Mouse (Mus musculus) E14TG2a.4 (cell line): Measurements from ENCODE around the gene Gm42878.
A peak's percentile ranks its signal among the peaks of the same experiment; 100 is the strongest.

Experiments
- H3K27me3 ChIP-seq: 2 replicates; pipeline ENCODE4 v1.6.1; 2014; ENCODE audit warnings: low read length, control low read depth; ENCODE audit not compliant: insufficient read depth
- H3K36me3 ChIP-seq: 2 replicates; pipeline ENCODE4 v1.6.1; 2014; ENCODE audit warnings: low read length, control low read depth; ENCODE audit not compliant: insufficient read depth
- H3K4me1 ChIP-seq: replicated peaks from 2 replicates; pipeline ENCODE4 v1.6.1; 2014; ENCODE audit warnings: low read depth, low read length, control low read depth
- H3K4me3 ChIP-seq: replicated peaks from 2 replicates; pipeline ENCODE4 v1.5.1; 2014; ENCODE audit warnings: mild to moderate bottlenecking, low read length
- H3K9me3 ChIP-seq: 2 replicates; pipeline ENCODE4 v1.6.1; 2014; ENCODE audit warnings: low read length, control low read depth
- CTCF ChIP-seq: conservative IDR thresholded peaks from 2 replicates; pipeline ENCODE4 v1.5.1; 2014; ENCODE audit warnings: low read length
- NANOG ChIP-seq: IDR thresholded peaks from 2 replicates; pipeline ENCODE4 v1.6.1; 2014; ENCODE audit warnings: borderline replicate concordance, low read length, mixed read lengths
- POU5F1 ChIP-seq: IDR thresholded peaks from 2 replicates; pipeline ENCODE4 v1.6.1; 2014; ENCODE audit warnings: low read length, borderline replicate concordance

Gene Gm42878

DNA sequence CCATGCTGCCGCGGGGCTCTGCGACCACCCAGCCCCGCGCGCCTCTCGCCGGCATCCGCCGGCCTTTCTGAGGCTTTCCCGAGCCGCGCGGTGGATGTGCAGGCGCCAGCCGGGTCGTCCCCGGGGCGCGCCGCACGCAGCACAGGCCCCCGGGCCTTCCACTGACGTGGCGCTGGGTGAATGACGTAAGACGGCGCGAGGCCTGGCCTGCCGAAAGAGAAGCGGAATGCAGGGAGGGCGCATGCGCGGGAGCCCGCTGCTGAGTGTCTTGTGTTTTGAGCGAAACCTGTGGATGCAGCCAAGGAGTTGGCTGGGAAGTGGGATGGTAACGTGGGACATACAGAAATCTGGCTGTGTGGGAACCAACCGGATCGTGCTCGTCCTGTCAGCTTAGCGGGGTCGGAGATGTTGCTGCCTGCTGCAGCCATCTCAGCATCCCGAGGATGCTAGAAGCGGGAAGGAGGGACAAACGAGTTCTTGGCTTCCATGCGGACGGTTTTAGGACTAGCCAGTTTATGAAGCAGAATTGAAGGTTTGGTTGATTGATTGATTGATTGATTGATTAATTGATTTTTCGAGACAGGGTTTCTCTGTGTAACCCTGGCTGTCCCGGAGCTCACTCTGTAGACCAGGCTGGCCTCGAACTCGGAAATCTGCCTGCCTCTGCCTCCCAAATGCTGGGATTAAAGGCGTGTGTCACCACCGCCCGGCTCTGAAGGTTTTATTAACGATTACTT, 679 bp upstream of the Gm42878 start, which contains the start of gene Mapkapk5:
Mapkapk5 (minus strand) TSS at position 113 of the 737 bp plus-strand sequence.
- no peaks in the 10 kb centered on the region for H3K27me3 ChIP-seq
- no peaks in the 10 kb centered on the region for H3K9me3 ChIP-seq
- peaks cover 17% of the 10 kb centered on the region for H3K36me3 ChIP-seq
- TF ChIP-seq POU5F1, result no peak
- TF ChIP-seq NANOG, result no peak
- TF ChIP-seq CTCF, result no peak
- H3K4me1 ChIP-seq, result peaks cover 50% of the 10 kb centered on the region
- H3K4me3 ChIP-seq, result peak within 1 kb of the TSS; percentile 98

DNA sequence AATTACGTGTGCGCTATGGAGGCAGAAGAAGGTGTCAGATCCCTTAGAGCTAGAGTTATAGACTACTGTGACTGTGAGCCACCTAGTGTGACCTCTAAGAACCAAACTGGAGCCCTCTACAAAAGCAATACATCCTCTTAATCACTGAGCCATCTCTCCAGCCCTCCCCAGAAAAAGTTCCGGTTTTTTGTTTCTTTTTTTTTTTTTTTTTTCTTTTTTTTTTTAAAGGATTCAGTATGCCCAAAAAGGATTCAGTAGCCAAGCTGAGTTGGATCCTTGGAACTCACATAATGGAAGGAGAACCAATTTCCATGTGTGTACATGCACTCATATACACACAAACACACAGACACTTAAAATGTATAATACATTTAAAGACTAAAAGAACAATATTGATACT, 1.9 kb downstream of the Gm42878 start:
- no peak for TF ChIP-seq POU5F1
- TF ChIP-seq NANOG, result no peak
- 0 out of 2 replicates have a peak overlapping the region, but pooled peaks have one; percentile 17 for H3K4me3 ChIP-seq
- H3K27me3 ChIP-seq, result no peaks in the 10 kb centered on the region
- peaks cover 25% of the 10 kb centered on the region for H3K36me3 ChIP-seq
- peaks cover 76% of the 10 kb centered on the region for H3K4me1 ChIP-seq
- H3K9me3 ChIP-seq, result no peaks in the 10 kb centered on the region

DNA sequence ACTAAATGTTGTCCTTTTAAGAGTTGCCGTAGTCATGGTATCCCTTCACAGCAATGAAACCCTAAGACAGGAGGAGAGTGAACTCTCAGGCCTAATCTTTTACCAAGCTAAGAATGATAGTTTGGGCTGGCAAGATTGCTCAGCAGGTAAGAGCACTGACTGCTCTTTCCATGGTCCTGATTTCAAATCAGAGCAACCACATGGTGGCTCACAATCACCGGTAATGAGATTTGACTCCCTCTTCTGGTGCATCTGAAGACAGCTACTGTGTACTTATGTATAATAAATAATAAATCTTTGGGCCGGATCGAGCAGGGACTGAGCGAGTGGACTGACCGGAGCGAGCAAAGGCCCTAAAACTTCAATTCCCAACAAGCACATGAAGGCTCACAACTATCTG, 4.0 kb downstream of the Gm42878 start:
- Histone ChIP-seq H3K9me3 (no peaks in the 10 kb centered on the region), H3K36me3 (peaks cover 31% of the 10 kb centered on the region), H3K4me3 (0 out of 2 replicates have a peak overlapping the region, but pooled peaks have one; percentile 13), H3K4me1 (peaks cover 86% of the 10 kb centered on the region), H3K27me3 (no peaks in the 10 kb centered on the region)
- no peak for TF ChIP-seq NANOG
- TF ChIP-seq CTCF, result no peak
- no peak for TF ChIP-seq POU5F1

DNA sequence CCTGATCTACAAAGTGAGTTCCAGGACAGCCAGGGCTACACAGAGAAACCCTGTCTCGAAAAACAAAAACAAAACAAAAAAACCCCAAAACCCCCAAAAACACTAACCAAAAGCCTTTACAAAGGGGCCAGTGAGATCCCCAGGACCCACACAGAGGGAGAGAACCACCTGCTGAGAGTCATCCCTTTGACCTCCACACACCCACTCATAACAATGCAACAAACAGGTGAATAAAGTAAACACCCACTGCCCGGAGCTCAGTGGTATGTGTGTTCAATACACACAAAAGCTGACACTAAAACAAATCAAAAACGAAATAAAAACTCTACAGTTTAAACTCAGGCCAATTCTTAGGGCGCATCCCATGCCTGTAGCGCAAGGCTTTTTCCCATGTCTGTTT, 5.2 kb downstream of the Gm42878 start:
- Histone ChIP-seq H3K27me3 (no peaks in the 10 kb centered on the region), H3K4me3 (peak overlapping the region; percentile 13; the same call in 1 of the 2 replicates), H3K4me1 (peaks cover 97% of the 10 kb centered on the region), H3K36me3 (peaks cover 42% of the 10 kb centered on the region), H3K9me3 (no peaks in the 10 kb centered on the region)
- no peak for TF ChIP-seq CTCF
- 0 out of 2 replicates have a peak, but pooled peaks have one; percentile 17 for TF ChIP-seq NANOG

DNA sequence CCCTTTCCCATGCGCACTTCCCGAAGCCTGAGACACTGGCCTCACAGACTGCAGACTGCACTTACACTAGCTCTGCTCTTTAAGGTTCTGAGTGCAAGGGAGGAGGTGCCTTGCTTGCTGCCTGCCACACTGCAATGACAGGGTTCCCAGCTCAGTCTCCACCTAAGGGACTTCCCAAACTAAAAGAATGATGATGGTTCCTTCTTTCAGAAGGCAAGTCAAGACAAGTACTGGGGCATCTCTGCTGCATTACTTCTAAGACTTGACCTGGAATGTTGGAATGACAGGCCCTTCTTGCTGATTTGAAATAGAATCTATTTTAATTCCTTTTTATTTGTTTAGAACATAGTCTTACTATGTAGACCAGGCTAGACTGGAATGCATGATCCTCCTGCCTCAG, 7.7 kb downstream of the Gm42878 start:
- no peaks in the 10 kb centered on the region for H3K27me3 ChIP-seq
- no peaks in the 10 kb centered on the region for H3K9me3 ChIP-seq
- H3K4me3 ChIP-seq, result peak overlapping the region; percentile 49
- peaks cover 96% of the 10 kb centered on the region for H3K4me1 ChIP-seq
- H3K36me3 ChIP-seq, result peaks cover 65% of the 10 kb centered on the region
- TF ChIP-seq CTCF, result no peak

- Histone ChIP-seq H3K4me3 (peak overlapping the region; percentile 49), H3K36me3 (peaks cover 70% of the 10 kb centered on the region), H3K9me3 (no peaks in the 10 kb centered on the region), H3K4me1 (peaks cover 96% of the 10 kb centered on the region), H3K27me3 (no peaks in the 10 kb centered on the region)
- TF ChIP-seq CTCF (no peak), NANOG (no peak; the same call in 1 of the 2 replicates), POU5F1 (no peak)
Observed at GRCm38 (mm10) chr5:121536921-121537555, 8.2 kb downstream of the Gm42878 start.

GRCm38 (mm10) chr5:121535116-121535515, 10.2 kb downstream of the Gm42878 start:
- Histone ChIP-seq H3K27me3 (no peaks in the 10 kb centered on the region), H3K36me3 (peaks cover 89% of the 10 kb centered on the region), H3K9me3 (no peaks in the 10 kb centered on the region), H3K4me3 (no peak overlapping the region), H3K4me1 (peaks cover 94% of the 10 kb centered on the region)
- TF ChIP-seq CTCF, result no peak
- no peak for TF ChIP-seq POU5F1
- TF ChIP-seq NANOG, result no peak

DNA sequence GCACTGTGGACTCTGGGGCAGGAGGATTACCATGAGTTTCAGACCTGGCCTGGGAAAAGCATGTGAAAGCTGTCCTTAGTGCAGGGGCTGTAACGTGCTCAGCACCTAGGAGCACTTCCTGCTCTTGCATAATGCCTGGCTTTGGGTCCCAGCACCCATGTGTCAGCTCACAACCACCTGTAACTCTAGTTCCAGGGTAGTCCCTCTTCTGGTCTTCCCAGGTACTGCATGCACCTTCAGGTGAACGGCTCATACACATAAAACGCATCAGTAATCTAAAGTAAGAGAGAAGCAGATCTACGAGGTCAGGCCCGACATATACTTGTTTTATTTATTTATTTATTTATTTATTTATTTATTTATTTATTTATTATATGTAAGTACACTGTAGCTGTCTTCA, 10.8 kb downstream of the Gm42878 start:
- Histone ChIP-seq H3K9me3 (no peaks in the 10 kb centered on the region), H3K4me3 (no peak overlapping the region), H3K36me3 (peaks cover 94% of the 10 kb centered on the region), H3K27me3 (no peaks in the 10 kb centered on the region), H3K4me1 (peaks cover 94% of the 10 kb centered on the region)
- no peak for TF ChIP-seq POU5F1
- TF ChIP-seq CTCF, result peak; percentile 68

GRCm38 (mm10) chr5:121526961-121527360, 18.3 kb downstream of the Gm42878 start:
- Histone ChIP-seq H3K9me3 (no peaks in the 10 kb centered on the region), H3K27me3 (no peaks in the 10 kb centered on the region), H3K4me1 (peaks cover 66% of the 10 kb centered on the region), H3K36me3 (peaks cover 90% of the 10 kb centered on the region), H3K4me3 (no peak overlapping the region)
- TF ChIP-seq NANOG (peak; percentile 47; the same call in 1 of the 2 replicates), CTCF (no peak)
